Mouse (Mus musculus) E14TG2a.4 (cell line): ENCODE measurements around the gene Orm3.

ENCODE experiments used
- H3K27me3 ChIP-seq: 2 replicates; pipeline ENCODE4 v1.6.1; 2014; ENCODE audit warnings: low read length, control low read depth; ENCODE audit not compliant: insufficient read depth
- H3K36me3 ChIP-seq: 2 replicates; pipeline ENCODE4 v1.6.1; 2014; ENCODE audit warnings: low read length, control low read depth; ENCODE audit not compliant: insufficient read depth
- H3K4me1 ChIP-seq: replicated peaks from 2 replicates; pipeline ENCODE4 v1.6.1; 2014; ENCODE audit warnings: low read depth, low read length, control low read depth
- H3K4me3 ChIP-seq: replicated peaks from 2 replicates; pipeline ENCODE4 v1.5.1; 2014; ENCODE audit warnings: mild to moderate bottlenecking, low read length
- H3K9me3 ChIP-seq: 2 replicates; pipeline ENCODE4 v1.6.1; 2014; ENCODE audit warnings: low read length, control low read depth
- CTCF ChIP-seq: conservative IDR thresholded peaks from 2 replicates; pipeline ENCODE4 v1.5.1; 2014; ENCODE audit warnings: low read length
- NANOG ChIP-seq: IDR thresholded peaks from 2 replicates; pipeline ENCODE4 v1.6.1; 2014; ENCODE audit warnings: borderline replicate concordance, low read length, mixed read lengths
- POU5F1 ChIP-seq: IDR thresholded peaks from 2 replicates; pipeline ENCODE4 v1.6.1; 2014; ENCODE audit warnings: low read length, borderline replicate concordance

The Orm3 gene

DNA sequence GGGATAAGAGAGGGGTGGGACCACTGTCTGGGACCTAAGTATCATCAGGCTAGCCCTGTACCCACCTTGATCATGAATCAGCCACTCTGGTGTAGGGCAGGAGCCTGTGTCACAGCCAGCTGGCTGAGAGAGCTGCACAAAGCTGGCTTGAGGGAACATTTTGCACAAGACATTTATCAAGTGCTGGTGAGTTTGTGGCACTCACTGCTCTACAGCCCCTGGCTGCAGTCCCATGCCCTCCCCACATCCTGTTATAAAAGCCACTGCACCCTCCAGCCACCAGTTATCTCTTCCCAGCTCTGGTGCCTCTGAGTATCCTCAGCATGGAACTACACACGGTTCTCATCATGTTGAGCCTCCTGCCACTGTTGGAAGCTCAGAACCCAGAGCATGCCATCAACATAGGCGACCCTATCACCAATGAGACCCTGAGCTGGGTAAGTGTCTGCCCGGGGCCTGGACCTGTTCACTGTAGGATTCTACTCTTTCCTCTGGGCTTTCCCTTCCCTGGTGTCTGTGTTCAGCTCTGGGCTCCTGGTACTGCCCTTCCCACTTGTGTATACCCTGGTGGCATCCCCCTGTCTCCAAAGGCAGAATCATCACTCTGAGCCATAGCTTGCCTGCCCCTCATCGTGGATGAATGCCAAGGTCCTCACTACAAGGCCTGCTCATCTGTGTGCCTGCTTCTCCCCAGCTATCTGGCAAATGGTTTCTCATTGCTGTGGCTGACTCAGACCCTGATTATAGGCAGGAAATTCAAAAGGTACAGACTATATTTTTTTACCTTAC lies at the start of gene Orm3:
Orm3 (plus strand) TSS at position 286 of the 789 bp plus-strand sequence.
- no peaks in the 10 kb centered on the region for H3K9me3 ChIP-seq
- no peaks in the 10 kb centered on the region; the same call in 1 of the 2 replicates for H3K27me3 ChIP-seq
- no peak within 1 kb of the TSS for H3K4me3 ChIP-seq
- no peaks in the 10 kb centered on the region for H3K4me1 ChIP-seq
- H3K36me3 ChIP-seq = no peaks in the 10 kb centered on the region
- no peak for TF ChIP-seq POU5F1
- no peak for TF ChIP-seq CTCF
- TF ChIP-seq NANOG = no peak

DNA sequence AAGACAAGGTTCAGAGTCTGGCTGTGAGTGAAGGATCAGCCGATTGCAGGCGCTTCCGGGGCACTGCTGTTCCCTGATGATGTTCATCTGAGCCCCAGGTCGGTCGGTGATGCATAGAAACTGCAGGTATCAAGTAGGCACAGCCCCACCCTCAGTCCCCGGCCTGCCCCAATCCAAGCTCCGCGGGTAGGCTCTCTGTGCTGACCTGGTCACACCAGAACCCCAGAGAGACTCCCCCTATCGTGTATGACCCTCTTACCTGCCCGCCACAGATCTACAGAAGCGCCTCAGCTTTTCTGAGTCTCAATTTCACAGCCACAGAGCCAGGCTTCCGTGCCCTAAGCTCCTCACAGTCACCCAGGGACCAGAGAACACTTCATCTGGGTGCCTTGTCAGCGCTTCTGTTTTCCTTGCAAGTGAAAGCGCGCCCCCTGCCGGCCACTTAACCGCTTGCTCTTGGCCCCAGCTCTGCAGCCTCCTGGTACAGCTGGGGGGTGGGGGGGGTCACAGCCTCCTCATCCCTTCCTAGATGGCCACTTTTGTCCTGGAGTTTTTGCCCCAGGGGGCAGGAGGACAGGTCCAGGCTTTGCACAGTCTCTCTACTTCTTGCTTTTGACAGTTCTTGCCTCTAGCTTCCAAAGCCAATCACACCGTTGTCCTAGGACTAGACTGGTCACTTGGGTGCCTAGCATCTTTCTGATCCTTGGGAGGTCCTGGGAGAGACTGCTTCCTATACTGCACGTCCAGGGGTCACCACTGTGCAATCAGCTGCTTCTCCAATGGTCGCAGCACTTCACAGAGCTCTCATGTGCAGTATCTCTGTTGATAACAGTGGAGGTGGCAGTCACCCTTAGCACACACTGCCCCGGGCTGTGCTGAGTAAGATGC lies 48.5 kb upstream of the Orm3 start:
- Histone ChIP-seq H3K9me3 (no peaks in the 10 kb centered on the region), H3K4me3 (no peak overlapping the region), H3K4me1 (no peaks in the 10 kb centered on the region), H3K27me3 (no peaks in the 10 kb centered on the region; the same call in 1 of the 2 replicates), H3K36me3 (no peaks in the 10 kb centered on the region)
- TF ChIP-seq POU5F1 (no peak), CTCF (peak; percentile 82), NANOG (no peak)

DNA sequence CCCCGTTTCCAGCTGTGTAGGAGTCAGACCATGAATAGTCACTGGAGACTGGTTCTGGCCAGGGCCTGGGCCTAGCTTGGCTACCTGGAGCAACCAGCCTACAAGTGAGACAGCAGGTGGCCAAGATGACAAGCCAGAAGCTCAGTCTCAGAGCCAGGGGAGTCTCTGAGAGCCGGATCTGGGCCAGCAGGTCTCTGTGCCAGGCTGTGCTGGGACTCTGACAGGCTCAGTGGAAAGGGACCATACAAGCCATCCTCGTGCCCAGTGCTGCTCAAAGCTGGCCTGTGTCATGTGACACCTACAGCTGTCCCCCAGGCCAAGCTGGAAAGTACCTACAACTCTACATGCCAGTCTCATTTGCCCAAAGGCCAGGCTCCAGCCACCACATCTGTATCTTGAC lies 47.6 kb upstream of the Orm3 start:
- Histone ChIP-seq H3K4me3 (no peak overlapping the region), H3K27me3 (peaks cover 6% of the 10 kb centered on the region; the same call in 1 of the 2 replicates), H3K36me3 (no peaks in the 10 kb centered on the region), H3K4me1 (no peaks in the 10 kb centered on the region), H3K9me3 (no peaks in the 10 kb centered on the region)
- no peak for TF ChIP-seq POU5F1
- TF ChIP-seq NANOG = no peak
- TF ChIP-seq CTCF = no peak

DNA sequence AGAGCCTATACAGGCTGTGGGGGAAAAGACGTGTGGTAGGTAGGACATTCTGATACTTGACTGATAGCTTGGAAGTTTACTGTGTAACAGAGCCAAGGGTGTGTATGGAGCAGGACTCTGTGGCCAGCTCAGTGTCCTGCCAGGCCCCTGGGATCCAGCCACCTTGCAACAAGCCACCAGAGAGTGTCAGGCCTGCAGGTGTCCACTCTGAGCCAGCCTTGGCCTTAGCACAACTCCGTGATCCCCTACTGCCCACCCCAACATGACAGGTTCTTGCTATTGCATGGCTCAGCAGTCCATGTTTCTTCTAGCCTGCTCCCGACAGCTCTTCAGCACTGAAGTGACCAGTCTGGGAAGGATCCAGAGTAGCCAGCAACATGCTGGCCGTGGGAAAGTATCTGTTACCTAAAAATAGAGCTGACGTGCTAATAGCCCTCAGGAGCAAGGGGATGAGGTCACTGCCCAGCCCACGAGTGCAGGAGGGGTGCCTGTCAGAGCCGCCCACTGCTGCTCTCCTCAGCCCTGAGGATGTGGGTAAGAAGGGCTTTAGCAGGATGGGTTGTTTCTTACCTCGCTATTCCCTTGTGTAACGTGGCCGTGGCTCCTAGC lies 45.6 kb upstream of the Orm3 start:
- H3K4me1 ChIP-seq = no peaks in the 10 kb centered on the region

DNA sequence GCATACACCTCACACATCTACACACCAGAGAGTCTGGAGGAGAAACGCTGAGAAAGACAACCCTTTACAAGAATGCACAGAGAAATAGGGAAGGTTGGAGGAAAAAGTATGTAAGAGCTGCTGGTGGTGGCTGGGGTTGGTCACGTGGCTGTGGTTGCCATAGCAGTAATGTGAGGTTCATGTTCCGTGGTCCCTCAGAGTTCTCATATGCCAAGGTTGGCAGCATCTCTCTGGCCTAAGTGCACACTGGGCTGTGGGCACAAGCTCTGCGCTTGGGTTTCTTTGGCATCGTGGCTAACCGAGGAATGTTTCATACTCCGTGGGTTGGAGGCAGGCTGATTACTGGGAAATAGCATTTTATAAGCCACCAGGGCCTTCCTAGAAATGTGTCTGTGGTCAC lies 44.5 kb upstream of the Orm3 start:
- Histone ChIP-seq H3K4me3 (no peak overlapping the region), H3K9me3 (no peaks in the 10 kb centered on the region), H3K36me3 (no peaks in the 10 kb centered on the region), H3K4me1 (no peaks in the 10 kb centered on the region), H3K27me3 (peaks cover 22% of the 10 kb centered on the region; the same call in 1 of the 2 replicates)
- no peak for TF ChIP-seq POU5F1
- TF ChIP-seq NANOG = no peak
- TF ChIP-seq CTCF = no peak

More for the DNA sequence above, 45.6 kb upstream of the Orm3 start:
- H3K4me3 ChIP-seq = no peak overlapping the region
- no peaks in the 10 kb centered on the region for H3K36me3 ChIP-seq
- H3K27me3 ChIP-seq = peaks cover 11% of the 10 kb centered on the region; the same call in 1 of the 2 replicates
- no peaks in the 10 kb centered on the region for H3K9me3 ChIP-seq
- TF ChIP-seq NANOG (no peak), POU5F1 (no peak), CTCF (no peak)

DNA sequence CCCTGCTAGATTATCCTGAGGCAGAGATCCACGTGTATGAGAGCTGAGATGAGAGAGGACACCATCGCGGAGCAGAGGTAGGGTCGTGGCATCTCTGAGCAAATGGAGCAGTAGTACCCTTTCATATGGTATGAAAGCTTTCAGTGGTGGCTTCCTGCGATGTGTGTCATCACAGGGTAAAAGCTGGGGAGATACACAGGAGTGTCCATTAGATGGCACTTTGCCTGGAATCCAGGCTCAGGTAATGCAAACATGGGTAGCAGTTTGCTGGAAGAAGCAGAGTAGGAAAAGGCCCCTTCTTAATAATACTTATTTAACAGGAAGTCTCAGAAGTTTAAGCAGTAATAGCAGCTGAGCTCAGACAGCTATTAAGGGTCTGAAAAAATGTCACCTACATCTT lies 41.9 kb upstream of the Orm3 start:
- Histone ChIP-seq H3K9me3 (no peaks in the 10 kb centered on the region), H3K4me3 (no peak overlapping the region), H3K4me1 (no peaks in the 10 kb centered on the region), H3K36me3 (no peaks in the 10 kb centered on the region), H3K27me3 (peaks cover 28% of the 10 kb centered on the region; the same call in 1 of the 2 replicates)
- TF ChIP-seq POU5F1 (no peak), CTCF (no peak)

DNA sequence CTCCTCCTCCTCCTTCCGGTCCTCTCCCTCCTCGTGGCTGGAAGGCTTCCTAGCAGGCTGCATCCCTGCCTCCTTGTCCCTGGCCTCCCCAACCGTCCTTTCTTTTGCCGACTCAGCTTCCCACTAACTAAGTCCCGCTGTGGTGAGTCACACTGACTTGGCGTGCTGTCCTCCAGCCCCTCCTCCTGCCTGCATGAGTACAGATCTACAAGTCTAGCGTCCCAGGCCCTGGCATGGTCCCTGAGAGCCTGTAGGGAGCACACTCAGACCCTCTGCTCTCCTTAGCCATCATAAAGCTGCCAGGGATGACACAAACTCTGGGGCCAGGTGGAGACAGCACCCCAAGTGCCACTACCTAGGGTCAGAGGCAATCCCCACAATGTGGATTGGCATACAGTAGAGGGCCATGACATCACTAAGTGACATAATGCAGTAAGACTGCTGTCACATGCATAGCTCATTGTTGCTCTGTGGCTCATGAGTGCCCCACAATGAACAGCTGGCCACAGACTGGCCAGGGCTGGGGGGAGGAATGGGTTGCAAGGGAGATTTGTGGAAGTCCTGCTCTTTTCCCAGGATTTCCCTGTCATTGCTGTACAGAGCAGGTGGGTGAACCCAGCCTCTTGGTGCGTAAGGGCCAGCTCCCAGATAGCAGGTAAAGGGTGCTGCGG lies 39.8 kb upstream of the Orm3 start:
- no peaks in the 10 kb centered on the region for H3K36me3 ChIP-seq
- peaks cover 28% of the 10 kb centered on the region; the same call in 1 of the 2 replicates for H3K27me3 ChIP-seq
- H3K9me3 ChIP-seq = no peaks in the 10 kb centered on the region
- no peak overlapping the region for H3K4me3 ChIP-seq
- H3K4me1 ChIP-seq = no peaks in the 10 kb centered on the region
- no peak for TF ChIP-seq POU5F1
- no peak for TF ChIP-seq CTCF
- TF ChIP-seq NANOG = no peak
